Mouse (Mus musculus) heart, adult 11 months (tissue): ENCODE measurements around the gene Mtss1l.
"Not testable (repeated sequence)": the region's sequence is repeated elsewhere in the genome, so short reads cannot be mapped to it uniquely, and the experiment has no call there.

Source experiments
- DNase-seq: peaks from one replicate; pipeline ENCODE4 v3.0.0; 2022

Mtss1l gene

GRCm38 (mm10) chr8:110785366-110785765 is 64.1 kb downstream of the Mtss1l start:
- no peak for DNase-seq

GRCm38 (mm10) chr8:110786501-110786900 is 65.2 kb downstream of the Mtss1l start:
- not testable (repeated sequence) for DNase-seq

DNA sequence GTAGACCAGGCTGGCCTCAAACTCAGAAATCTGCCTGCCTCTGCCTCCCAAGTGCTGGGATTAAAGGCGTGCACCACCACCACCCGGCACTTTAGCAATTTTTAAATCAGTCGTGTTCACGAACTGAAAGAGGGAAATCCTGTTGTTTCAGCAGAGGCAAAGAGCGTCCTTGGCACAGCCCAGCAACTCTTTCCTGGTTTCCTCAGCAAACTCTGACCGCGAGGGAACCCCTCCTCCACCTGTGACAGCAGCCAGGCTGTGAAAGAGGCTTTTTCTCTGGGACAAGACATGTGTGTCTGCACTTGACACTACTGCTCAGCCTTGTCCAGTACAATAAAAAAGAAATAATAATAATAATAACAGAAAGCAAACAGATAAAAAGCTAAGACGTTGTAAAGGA is 65.7 kb downstream of the Mtss1l start:
- no peak for DNase-seq

GRCm38 (mm10) chr8:110787411-110787954 is 66.2 kb downstream of the Mtss1l start:
- DNase-seq: no peak

DNA sequence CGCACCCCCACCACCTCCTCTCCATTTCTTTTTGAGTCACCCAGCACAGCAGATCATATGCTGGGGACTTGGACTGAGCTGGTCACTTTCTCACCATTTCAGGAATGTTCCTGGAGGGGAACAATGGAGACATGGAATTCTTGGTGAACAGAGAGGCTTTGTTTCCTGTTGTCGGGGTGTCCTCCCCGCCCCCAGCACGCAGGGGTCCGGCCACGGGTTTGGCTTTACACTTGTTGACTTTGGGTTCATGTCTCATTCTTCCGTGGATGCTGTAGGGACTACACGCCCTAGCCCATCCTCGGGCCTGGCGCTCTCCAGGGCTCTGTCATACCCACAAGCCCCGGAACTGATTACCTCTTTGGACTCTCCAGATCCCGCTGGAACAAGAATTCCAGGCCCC is 67.7 kb downstream of the Mtss1l start:
- peak; percentile 94 for DNase-seq

DNA sequence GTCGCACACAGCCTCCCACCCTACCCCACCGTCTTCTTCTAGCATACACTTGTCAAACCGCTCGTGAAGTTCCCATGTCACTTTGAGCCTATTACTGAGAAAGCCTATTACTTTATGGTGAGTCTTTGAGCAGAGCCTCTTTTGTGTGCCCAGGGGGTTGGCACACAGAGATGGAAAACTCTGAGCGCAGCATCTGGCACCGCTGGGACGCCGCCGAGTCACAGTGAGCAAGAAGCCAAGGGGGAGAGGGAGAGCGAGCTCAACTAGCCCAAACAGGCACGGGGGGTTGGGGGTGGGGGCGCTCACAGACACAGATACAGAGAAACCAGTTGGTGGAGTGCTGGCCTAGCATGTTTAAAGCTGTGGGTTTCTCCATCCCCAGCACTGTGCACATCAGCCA is 68.3 kb downstream of the Mtss1l start:
- no peak for DNase-seq

GRCm38 (mm10) chr8:110790270-110790669 is 69.0 kb downstream of the Mtss1l start:
- DNase-seq: peak; percentile 93
